Mouse (Mus musculus): ENCODE measurements around the gene Msmp. TPM values are rescaled to one million over a fixed set of nuclear protein-coding genes. Genes with fewer than 3 reads are reported as not detected.

Gene Msmp
- polyA plus RNA-seq, 1 experiment from 2014 or later, result 0.44 TPM

DNA sequence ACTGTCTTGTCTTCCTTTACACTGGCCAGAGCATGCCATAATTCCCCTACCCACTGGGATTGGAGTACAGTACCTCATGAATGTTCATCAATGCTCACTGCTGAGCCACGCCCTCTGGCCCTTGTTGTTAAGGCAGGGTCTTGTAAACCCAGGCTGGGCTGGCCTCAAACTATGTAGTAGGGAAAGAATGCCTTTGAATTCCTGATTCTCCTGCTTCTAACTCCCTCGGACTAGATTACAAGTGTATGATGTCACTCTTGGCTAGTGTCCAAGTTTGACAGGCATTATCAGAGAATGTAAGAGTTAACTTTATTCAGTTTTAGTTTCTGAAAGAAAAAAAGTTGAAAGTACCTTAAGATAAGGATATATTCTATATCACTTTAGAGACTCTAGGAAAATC, 20.1 kb downstream of the Msmp start:
- Histone ChIP-seq H3K4me3 (no peak overlapping the region), H3K27ac (no peak overlapping the region), H3K4me1 (peaks cover 30% of the 10 kb centered on the region), H3K27me3 (ENCODE audit: low read depth, poor library complexity, severe bottlenecking) (no peaks in the 10 kb centered on the region), H3K9me3 (replicated peaks) (no peaks in the 10 kb centered on the region), H3K36me3 (peaks cover 54% of the 10 kb centered on the region)
- 88% methylated on average over 2 of the region's 2 CpGs for whole genome bisulfite sequencing
- no peak for DNase-seq (ENCODE audit: low spot score)

DNA sequence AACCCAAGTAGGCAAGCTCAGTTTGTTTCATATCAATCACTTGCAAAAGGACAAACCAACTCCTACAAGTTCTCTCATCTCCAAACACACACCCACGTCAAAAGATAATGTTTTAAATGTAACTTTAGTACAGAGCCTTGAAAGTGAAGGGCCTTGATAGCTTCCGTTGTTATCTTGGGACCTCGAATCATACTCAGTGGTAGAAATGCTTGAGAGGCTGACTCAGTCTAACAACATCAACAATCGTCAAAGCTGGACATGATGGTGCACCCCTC, 20.8 kb downstream of the Msmp start:
- Histone ChIP-seq H3K9me3 (replicated peaks) (no peaks in the 10 kb centered on the region), H3K36me3 (peaks cover 47% of the 10 kb centered on the region), H3K4me1 (peaks cover 37% of the 10 kb centered on the region), H3K4me3 (peak overlapping the region; percentile 70), H3K27me3 (ENCODE audit: low read depth, poor library complexity, severe bottlenecking) (no peaks in the 10 kb centered on the region), H3K27ac (no peak overlapping the region)
- WGBS, result 87% methylated on average over 4 of the region's 4 CpGs
- no peak for DNase-seq (ENCODE audit: low spot score)

DNA sequence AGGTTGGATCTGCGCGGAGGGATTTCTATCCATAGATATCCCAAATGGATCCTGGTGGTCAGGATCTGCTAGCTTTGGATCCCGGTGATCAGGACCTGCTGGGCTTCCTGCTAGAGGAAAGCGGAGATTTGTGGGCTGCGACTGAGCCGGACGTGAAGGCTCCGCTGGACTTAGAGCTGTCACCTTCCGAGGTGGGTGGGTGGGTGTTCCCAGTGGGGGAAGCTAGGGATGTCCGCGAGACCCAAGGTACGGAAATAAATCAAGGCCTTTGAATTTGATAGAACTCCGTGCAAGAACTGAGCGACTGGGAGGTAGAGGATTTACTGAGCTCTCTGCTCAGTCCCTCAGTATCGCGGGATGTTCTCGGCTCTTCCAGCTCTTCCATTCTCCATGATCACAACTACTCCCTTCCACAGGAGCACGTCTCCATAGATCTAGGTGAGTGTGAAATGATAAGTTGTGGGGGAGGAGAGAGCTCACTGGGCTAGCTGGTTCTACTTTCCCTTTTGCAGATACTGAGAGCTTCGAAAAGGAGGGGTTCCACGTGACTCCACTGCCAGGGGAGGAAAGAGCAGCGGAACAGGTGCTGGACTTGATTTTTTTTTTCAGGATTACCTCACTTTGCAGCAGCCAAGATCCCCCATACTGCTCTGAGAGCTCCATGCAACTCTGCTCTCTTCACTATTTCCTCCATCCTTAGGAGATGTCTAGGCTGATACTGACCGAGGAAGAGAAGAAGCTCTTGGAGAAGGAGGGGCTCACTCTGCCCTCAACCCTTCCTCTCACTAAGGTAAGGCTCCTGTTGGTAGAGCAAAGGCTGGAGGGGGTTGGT, 21.3 kb downstream of the Msmp start:
- DNase-seq (ENCODE audit: low spot score), result no peak
- H3K36me3 ChIP-seq, result peaks cover 44% of the 10 kb centered on the region
- no peaks in the 10 kb centered on the region for H3K27me3 ChIP-seq (ENCODE audit: low read depth, poor library complexity, severe bottlenecking)
- H3K27ac ChIP-seq, result peak overlapping the region; percentile 93
- peaks cover 43% of the 10 kb centered on the region for H3K4me1 ChIP-seq
- WGBS, result 7% methylated on average over 22 of the region's 22 CpGs
- H3K9me3 ChIP-seq (replicated peaks), result no peaks in the 10 kb centered on the region
- H3K4me3 ChIP-seq, result peak overlapping the region; percentile 70

DNA sequence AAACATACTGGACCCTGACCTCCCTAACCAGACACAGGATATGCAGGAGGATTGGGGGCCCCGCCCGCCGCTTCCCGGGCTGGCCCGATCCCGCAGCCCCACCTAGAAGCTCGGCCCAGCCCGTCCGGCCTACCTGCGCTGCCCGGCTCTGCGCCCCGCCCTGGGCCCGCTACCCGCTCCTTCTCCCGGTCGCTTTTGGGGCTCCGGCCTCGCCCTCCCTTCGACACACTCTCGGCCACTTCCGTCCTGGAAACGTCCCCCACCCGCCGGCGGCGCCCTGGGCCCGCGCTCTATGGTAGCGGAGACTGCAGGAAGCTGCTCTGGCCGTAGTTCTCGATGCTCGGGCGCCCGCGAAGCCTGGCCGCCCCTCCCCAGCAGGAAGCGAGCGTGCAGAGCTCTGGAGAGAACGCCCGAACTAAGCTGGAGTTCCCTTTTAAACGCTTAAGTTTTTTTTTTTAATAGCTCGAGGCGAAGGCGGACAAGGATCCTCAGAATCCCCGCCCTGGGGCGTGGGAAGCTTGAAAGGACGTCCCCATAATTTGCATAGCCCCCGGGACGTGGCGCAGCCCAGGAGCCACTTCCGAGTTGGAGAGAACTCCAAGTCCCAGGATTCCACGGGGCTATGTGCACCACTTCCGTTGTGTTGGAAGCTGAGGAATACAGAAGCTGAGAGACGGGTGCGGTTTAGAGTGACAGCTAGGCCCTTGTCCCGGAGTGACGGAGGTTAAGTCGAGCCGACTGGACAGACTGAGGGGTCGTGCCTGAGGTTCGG, 22.1 kb downstream of the Msmp start, which contains the start of the genes Creb3 and Tln1:
Gene Creb3, plus strand, starts transcription at position 336 of the 772 bp plus-strand sequence.
Gene Tln1, minus strand, starts transcription at position 695 of the 772 bp plus-strand sequence.
- H3K4me1 ChIP-seq, result peaks cover 51% of the 10 kb centered on the region
- H3K9me3 ChIP-seq (replicated peaks), result no peaks in the 10 kb centered on the region
- DNase-seq (ENCODE audit: low spot score), result peak; percentile 94
- H3K27me3 ChIP-seq (ENCODE audit: low read depth, poor library complexity, severe bottlenecking), result no peaks in the 10 kb centered on the region
- H3K27ac ChIP-seq, result peak within 1 kb of the TSS; percentile 93
- WGBS, result under 1% methylated on average over 62 of the region's 62 CpGs
- peaks cover 44% of the 10 kb centered on the region for H3K36me3 ChIP-seq
- peak within 1 kb of the TSS; percentile 70 for H3K4me3 ChIP-seq

- WGBS, result 5% methylated on average over 16 of the region's 16 CpGs
- Histone ChIP-seq H3K36me3 (peaks cover 44% of the 10 kb centered on the region), H3K4me1 (peaks cover 52% of the 10 kb centered on the region), H3K27me3 (ENCODE audit: low read depth, poor library complexity, severe bottlenecking) (no peaks in the 10 kb centered on the region), H3K4me3 (peak overlapping the region; percentile 70), H3K27ac (peak overlapping the region; percentile 93), H3K9me3 (replicated peaks) (no peaks in the 10 kb centered on the region)
- no peak for DNase-seq (ENCODE audit: low spot score)
Measured at GRCm38 (mm10) chr4:43561436-43561996, 22.8 kb downstream of the Msmp start.

- Histone ChIP-seq H3K4me3 (peak overlapping the region; percentile 70), H3K36me3 (peaks cover 44% of the 10 kb centered on the region), H3K9me3 (replicated peaks) (no peaks in the 10 kb centered on the region), H3K27ac (peak overlapping the region; percentile 93), H3K4me1 (peaks cover 52% of the 10 kb centered on the region), H3K27me3 (ENCODE audit: low read depth, poor library complexity, severe bottlenecking) (no peaks in the 10 kb centered on the region)
- WGBS, result 23% methylated on average over 2 of the region's 2 CpGs
- DNase-seq (ENCODE audit: low spot score), result no peak
Measured at GRCm38 (mm10) chr4:43560976-43561375, 23.3 kb downstream of the Msmp start.

DNA sequence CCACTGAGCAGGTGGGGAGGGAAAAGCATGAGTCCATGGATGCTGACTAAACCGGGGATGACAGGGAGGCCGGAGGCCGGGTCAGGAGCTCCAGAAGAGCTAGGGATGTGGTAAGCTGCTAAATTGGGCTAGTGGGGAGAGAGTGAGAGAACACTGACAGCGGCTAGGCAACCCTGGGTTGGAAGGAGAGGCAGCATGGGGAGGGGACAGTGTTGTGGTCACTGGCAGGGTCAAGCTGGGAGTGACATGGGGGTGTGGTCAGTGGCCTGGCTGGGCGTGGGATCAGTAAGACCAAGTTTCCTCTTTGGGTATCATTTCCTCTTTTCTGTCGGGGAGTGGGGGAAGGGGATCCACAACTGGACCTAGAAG, 24.1 kb downstream of the Msmp start:
- H3K27ac ChIP-seq, result 0 out of 2 replicates have a peak overlapping the region, but pooled peaks have one; percentile 93
- H3K36me3 ChIP-seq, result peaks cover 44% of the 10 kb centered on the region
- no peak for DNase-seq (ENCODE audit: low spot score)
- H3K9me3 ChIP-seq (replicated peaks), result no peaks in the 10 kb centered on the region
- peak overlapping the region; percentile 70 for H3K4me3 ChIP-seq
- WGBS, result 38% methylated on average over 6 of the region's 6 CpGs
- H3K27me3 ChIP-seq (ENCODE audit: low read depth, poor library complexity, severe bottlenecking), result no peaks in the 10 kb centered on the region
- peaks cover 52% of the 10 kb centered on the region for H3K4me1 ChIP-seq

DNA sequence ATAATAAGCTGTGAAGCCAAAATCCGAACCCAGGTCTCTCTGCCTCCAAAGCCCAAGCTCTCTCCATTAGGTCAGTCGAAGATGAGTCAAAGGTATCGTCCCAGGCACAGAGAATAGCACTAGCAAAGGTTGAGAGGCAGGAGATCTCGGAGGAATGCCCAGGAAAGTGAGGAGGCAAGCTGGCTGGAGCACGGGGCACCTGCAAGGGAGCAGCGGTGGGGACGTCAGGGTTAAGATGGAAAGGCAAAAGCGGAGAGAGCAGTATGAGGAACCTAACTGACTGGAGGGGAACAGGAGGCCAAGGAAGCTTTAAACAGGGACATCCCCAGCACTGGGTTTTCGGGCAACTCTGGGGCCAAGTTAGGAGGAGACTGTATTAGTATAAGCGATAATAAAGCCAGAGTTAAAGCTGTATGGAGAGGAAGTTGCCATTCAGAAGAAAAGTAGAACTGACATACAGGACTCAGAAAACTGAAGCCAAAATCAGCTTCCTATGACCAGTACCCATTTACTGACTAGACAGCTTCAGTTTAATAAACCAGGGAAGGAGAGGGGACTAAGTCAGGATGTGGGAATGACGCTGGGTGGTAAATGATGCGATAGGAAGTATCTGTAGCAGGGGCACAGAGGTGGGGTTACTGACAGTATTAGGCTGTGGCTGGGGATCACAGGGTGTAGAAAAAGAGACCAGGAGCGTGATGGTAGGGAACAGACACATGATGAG, 24.6 kb downstream of the Msmp start:
- Histone ChIP-seq H3K36me3 (peaks cover 44% of the 10 kb centered on the region), H3K4me3 (peak overlapping the region; percentile 70), H3K27me3 (ENCODE audit: low read depth, poor library complexity, severe bottlenecking) (no peaks in the 10 kb centered on the region), H3K9me3 (replicated peaks) (no peaks in the 10 kb centered on the region), H3K4me1 (peaks cover 52% of the 10 kb centered on the region), H3K27ac (peak overlapping the region; percentile 73; the same call in 1 of the 2 replicates)
- WGBS, result 77% methylated on average over 13 of the region's 13 CpGs
- no peak for DNase-seq (ENCODE audit: low spot score)

GRCm38 (mm10) chr4:43558631-43559356, 25.5 kb downstream of the Msmp start:
- Histone ChIP-seq H3K27me3 (ENCODE audit: low read depth, poor library complexity, severe bottlenecking) (no peaks in the 10 kb centered on the region), H3K27ac (peak overlapping the region; percentile 73), H3K4me3 (peak overlapping the region; percentile 25), H3K9me3 (replicated peaks) (no peaks in the 10 kb centered on the region), H3K4me1 (peaks cover 52% of the 10 kb centered on the region), H3K36me3 (peaks cover 46% of the 10 kb centered on the region)
- DNase-seq (ENCODE audit: low spot score), result peak; percentile 64
- 23% methylated on average over 13 of the region's 13 CpGs for WGBS

DNA sequence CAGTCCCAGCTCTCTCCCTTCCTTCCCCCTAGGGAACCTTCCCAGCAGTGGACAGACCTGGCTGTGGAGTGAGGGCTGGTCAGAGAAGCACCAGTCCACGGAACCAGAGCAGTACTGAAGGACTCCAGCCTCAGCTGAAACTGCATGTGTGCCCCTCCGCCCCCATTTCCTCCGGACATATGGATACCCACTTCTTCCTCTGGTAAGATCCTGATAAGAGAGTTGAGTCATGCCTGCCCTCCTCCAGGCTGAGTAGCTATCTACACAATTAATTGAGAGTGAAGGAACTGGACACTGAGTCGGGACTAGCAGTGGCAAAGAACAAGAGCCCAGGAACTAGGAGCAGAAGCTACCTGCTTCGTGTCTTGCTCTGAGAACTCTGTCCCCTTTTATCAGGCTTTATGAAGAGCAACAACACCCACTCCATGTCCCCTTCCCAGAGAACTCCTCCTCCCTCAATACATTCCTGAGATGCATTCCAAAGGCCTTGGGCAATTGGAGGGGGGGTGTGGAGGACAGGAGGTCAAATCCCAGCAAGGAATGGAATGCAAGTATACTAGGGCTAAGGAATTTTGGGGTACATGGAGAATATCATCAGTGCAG, 26.2 kb downstream of the Msmp start:
- Histone ChIP-seq H3K4me1 (peaks cover 46% of the 10 kb centered on the region), H3K4me3 (peak overlapping the region; percentile 25)

GRCm38 (mm10) chr4:43555926-43556325, 28.4 kb downstream of the Msmp start:
- H3K9me3 ChIP-seq (replicated peaks), result no peaks in the 10 kb centered on the region
- peaks cover 75% of the 10 kb centered on the region for H3K36me3 ChIP-seq
- no peaks in the 10 kb centered on the region for H3K27me3 ChIP-seq (ENCODE audit: low read depth, poor library complexity, severe bottlenecking)
- DNase-seq (ENCODE audit: low spot score), result no peak
- H3K4me1 ChIP-seq, result peaks cover 38% of the 10 kb centered on the region
- 98% methylated on average over 7 of the region's 7 CpGs for WGBS
- no peak overlapping the region for H3K4me3 ChIP-seq
- no peak overlapping the region for H3K27ac ChIP-seq

More for the DNA sequence above, 26.2 kb downstream of the Msmp start:
- DNase-seq (ENCODE audit: low spot score), result no peak
- 31% methylated on average over 5 of the region's 5 CpGs for WGBS
- Histone ChIP-seq H3K9me3 (replicated peaks) (no peaks in the 10 kb centered on the region), H3K36me3 (peaks cover 53% of the 10 kb centered on the region), H3K27me3 (ENCODE audit: low read depth, poor library complexity, severe bottlenecking) (no peaks in the 10 kb centered on the region), H3K27ac (peak overlapping the region; percentile 73)

DNA sequence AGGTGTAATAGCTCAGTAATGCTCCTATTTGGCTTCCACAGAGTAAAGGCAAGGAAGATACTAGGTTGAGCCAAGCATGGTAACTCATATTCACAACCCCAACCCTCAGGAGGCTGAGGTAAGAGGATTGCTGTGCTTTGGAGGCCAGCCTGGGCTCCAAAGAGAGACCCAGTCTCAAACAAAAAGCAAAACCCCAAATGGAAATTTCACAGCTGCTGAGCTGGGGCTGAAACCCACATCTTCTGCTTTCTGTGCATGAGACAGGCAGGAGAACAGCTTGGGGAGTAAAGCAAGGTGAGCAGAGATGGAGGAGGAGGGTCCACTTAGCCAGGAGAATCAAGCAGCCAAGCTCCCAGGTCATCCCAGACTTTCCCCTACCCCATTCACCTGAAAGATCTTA, 30.4 kb downstream of the Msmp start:
- Histone ChIP-seq H3K9me3 (replicated peaks) (no peaks in the 10 kb centered on the region), H3K4me3 (no peak overlapping the region), H3K36me3 (peaks cover 93% of the 10 kb centered on the region), H3K4me1 (peaks cover 18% of the 10 kb centered on the region), H3K27ac (no peak overlapping the region), H3K27me3 (ENCODE audit: low read depth, poor library complexity, severe bottlenecking) (no peaks in the 10 kb centered on the region)
- no peak for DNase-seq (ENCODE audit: low spot score)
